Mouse (Mus musculus) frontal cortex, postnatal 10 days (tissue): ENCODE results near the gene Map2k5.

Experiments used
- DNase-seq, 2 experiments: peaks; one replicate each; pipeline ENCODE4 v3.0.0; 2022; ENCODE audit warnings: low spot score in 2 of 2, mixed read lengths in 1 of 2

Gene Map2k5

DNA sequence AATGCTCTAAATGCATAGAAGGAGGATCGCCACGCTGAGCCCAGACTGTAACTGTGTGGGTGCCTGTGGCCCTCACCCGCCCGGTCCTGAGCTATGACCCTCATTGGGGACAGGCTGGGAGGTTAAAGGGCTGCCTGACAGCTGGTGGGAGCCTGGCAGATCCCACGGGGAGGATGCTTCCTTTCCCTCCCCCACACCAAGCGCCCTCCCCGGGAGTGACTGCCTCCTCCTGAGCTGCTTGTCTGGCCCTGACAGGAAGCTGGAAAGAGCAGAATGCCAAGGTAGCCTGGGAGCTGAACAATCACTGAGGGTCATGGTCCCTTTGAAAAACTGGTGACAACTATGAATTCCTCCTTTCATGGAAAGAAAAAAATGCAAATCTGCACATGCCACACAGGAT is 190.4 kb downstream of the Map2k5 start:
- no peak for DNase-seq

DNA sequence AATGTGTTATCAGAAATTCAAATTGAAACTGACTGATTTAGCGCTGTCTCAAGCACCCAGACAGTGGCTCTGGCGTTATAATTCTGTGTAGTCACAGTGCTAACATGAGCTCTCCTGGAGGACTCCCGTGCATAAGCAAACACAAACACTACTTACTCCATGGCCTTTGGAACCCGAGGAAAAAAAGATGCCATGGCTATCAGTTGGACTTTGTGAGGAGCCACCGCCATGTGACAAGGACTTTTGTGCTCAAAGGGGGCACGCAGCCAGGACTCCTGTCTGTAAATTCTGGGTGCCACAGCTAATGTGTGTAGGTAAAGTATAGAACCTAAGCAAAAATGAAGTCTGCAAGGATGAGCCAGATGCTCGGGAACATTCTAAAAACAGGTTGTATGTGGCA is 192.5 kb downstream of the Map2k5 start:
- DNase-seq, result no peak

DNA sequence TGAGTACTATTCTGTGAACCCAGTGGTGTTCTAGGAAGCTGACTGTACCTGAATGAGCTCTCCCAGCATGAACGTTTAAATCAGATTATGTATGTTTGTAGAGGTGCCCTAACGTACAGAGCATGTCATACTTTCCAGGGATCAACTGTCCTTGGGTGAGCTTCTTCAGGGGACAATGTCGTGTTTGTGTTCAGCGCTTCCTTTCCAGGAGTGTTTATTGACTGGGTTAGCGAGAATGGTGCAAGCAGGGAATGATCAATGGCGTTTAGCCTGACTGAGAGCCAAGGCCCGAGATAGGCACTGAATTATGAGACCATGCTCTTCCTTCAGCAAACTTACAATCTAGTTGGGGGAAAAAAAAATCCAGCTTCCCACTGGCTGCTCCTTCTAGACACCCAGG is 193.8 kb downstream of the Map2k5 start:
- no peak for DNase-seq

DNA sequence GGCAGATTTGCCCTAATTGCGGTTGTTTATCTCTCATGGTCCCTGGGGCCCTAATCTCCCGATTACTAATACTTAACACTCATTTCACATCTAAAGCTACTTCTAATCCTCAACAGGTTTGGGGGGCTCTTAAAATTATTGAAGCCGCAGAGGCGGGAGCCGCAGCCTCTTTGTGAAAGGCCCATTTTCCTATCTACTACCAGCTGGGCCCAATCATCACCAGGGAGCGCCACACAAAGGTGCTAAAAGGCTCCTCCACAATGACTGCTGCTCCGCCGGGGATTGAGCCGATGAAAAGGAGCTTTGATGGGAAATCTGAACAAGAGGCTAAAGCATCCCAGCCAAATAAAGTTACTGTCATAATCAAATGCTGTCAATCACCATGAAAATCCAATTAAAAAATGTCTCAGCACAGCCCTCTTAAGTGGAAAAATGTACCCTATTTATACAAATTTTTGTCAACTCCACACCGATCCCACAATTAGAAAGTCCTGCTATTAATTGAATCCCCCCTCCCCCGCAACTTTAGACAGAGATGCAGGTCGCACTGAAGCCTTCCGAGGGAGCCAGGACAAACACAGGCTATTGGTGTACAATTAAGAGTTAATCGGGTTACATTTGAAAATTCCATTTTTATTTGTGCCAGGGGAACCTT is 195.3 kb downstream of the Map2k5 start:
- DNase-seq, result no peak

DNA sequence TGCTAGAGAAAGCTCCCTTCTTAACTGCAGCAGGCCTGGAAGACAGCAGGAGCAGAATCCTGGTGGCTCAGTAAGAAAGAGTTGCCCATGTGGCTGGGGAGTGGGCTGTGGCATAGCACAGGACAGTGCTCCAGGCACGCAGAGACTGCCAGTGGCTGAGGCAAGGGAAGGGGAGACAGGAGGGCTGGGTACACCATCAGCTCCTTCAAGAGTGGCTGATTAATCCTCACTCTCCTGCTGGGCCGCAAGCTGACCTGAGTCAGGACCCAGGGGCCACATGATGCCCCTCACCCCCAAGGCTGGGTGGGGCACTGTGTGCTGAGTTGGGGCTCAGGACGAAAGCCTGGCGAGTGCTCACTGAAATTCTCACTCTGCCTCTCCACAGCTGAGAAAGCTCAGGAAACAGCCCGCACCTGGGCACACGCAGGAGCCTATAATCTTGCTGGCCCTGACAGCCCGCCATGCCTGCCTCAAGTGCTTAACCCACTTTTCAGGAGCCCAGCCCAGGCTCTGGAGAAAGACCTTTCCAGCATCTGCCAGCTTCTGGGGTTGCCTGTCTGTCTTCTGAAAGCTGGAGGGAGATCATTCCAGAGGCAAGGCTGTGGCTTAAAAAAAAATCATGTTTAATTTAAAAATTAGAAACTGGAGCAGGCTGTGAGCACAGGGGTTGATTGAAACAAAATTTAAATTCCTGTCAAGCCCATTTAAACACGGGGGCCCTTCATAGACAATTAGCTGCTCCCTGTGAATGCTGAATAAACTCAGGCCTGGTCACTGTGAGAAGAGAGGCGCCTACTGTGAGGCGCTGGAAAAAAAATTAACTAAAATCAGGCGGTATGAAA is 196.1 kb downstream of the Map2k5 start:
- no peak for DNase-seq

DNA sequence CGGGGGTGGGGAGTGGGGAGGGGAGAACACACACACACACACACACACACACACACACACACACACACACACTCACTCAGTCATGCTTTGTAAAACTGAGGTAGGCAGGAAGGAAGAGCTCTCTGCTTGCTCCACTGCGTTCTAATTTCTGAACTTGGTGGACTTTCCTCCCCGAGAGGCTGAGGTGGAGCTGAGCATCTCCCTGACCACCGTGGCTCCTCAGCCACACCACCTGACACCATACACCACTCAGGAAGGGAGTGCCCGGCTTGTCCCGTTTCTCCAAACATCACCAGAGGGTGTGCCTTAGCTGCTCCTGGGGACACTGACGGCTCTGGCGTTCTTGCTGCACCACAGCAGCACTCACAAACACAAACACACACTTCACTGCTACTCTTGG is 199.4 kb downstream of the Map2k5 start:
- DNase-seq, result no peak

DNA sequence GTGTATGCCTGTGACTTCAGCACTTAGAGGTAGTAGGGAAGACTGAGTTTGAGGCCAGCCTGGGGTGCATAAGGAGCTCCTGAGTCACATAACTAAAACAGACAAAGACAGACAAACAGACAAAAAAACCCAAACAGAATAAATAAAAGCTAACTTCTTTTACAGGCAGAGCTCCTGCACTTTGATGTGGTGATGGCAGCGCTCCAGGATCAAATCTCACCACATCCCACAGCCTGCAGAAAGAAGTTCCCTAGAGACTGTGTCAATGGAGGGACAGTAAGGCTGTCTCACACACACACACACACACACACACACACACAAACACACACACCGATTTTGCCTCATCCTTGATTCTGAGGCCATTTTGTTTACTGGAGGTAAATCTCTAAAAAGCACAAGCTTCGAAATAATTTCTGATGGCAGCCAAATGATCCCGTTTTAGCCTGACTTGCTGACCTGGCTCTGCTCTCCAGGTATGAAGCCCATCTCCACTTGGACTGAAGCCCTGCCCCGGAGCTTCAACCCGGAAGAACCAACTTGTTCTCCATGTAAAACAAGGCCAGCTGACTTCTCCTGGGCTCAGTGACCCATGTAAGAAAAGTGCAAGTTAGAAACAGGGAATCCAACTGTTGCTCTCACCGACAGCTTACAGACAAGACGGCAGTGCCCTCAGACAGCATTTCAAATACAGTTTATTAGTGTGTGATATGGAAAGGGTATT is 203.5 kb downstream of the Map2k5 start:
- DNase-seq, result no peak

- no peak for DNase-seq
These were observed 205.8 kb downstream of the Map2k5 start for GRCm38 (mm10) chr9:63171951-63172350.

- no peak for DNase-seq
These were observed 208.6 kb downstream of the Map2k5 start for GRCm38 (mm10) chr9:63169127-63169526.

GRCm38 (mm10) chr9:63165070-63165469 is 212.6 kb downstream of the Map2k5 start:
- DNase-seq, result no peak

- DNase-seq, result no peak
These were observed 213.9 kb downstream of the Map2k5 start for GRCm38 (mm10) chr9:63163756-63164155.

- DNase-seq, result no peak
These were observed 225.8 kb downstream of the Map2k5 start for GRCm38 (mm10) chr9:63151949-63152348.

GRCm38 (mm10) chr9:63151072-63151870 is 226.4 kb downstream of the Map2k5 start:
- DNase-seq, result no peak

DNA sequence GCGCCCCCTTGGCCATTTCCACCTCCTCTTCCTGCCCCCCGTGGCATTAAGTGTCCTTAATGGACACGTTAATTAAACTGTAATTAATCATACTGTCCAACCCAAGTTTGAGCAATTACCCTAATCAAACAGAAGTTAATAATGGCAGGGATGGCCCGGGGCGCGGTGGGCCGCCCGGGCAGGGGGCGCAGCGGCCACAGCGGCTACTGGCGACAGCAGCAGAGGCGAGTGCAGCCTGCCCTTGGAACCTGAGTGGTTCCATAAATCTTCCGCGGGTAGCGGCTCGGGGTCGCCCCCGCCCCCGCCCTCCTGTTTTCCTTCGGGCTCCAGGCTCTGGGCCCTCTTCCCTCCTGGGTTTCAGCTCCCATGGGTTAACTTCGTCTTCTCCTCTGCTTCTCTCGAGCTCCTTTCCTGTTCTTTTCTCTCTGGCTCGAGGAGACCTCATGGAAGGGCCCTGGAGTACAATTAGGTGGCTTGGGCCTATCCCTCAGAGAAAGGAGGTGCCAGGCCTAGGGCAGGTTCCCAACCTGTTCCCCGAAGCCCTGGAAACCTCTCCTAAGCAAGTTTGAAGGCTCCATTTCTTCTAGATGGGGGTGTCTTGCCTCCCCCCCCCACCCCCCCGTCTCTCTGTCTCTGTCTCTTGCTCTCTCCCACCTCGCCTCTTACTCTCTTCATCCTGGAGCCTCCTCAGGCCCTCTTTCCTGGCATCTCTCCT is 227.5 kb downstream of the Map2k5 start:
- DNase-seq, result no peak

GRCm38 (mm10) chr9:63149372-63149766 is 228.3 kb downstream of the Map2k5 start:
- no peak for DNase-seq

DNA sequence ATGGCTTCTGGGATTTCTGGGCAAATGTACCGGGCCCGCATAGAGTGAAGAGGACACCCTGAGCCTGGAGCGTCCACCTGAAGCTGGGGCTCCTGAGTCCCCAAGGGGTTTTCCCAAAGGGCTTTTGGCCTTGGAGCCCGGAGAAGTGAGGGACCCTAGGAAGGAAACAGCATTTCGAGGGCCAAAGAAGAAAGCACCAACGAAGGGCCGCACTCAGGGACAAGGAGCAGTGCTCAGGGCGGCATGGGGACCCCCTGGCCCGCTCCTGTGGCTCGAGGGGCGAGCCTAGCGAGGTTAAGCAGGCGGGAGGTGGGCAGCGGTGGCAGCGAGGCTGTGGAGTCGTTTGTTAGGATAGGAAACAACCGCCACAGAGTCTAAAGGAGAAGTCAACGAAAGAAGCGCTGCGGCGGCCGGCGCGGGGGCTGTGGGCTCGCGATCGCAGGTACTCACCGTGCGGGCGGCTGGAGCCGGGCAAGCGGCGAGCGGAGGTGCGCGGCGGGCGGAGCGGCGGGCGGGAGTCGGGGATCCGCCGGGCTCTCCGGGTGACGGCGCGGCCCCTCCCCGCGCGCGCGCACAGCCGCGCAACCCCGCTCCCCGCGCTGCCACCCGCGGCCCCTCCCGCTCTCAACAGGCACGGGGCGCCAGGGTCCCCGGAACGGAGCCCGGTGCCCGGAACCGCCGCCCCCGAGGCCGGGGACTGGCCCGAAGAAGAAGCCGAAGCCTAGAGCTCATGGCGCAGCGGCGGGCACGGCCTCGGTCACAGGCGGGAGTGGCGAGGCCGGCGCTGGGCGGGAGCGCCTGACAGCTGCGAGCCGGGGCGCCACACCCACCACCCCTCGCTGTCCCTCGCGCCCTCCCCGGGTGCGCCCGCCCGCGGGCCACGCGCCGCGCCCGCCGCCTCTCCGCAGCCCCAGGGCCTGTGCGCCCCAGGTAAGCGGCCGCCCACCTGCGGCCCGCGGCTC is 229.0 kb downstream of the Map2k5 start, which contains the start of gene Skor1:
Skor1 (minus strand) TSS at position 552 of the 962 bp plus-strand sequence.
- no peak for DNase-seq

- DNase-seq, result no peak
These were observed 229.8 kb downstream of the Map2k5 start for GRCm38 (mm10) chr9:63147786-63148409.

GRCm38 (mm10) chr9:63147296-63147695 is 230.4 kb downstream of the Map2k5 start:
- DNase-seq, result no peak

DNA sequence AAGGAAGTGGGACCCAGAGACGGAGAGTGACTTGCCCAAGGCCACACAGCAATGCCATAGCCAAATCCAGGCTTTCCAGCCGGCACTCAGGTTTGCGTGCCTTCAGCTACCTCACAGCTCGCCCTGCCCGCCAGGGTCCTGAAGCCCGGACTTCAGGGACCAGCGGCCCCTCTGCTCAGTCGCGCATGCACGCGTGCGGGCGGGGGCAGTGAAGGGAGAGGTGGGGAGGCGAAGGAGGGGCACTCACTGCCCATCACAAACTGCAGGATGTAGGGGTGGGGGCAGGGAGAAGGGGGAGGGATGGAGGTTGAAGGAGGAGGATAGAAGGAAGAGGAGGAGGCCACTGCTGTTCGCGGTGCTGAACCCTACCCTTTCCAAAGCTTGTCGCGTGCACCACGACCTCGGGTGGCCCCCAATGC is 230.8 kb downstream of the Map2k5 start:
- DNase-seq, result no peak
